Mouse (Mus musculus) hematopoietic multipotent progenitor cell, adult 10-12 weeks (in vitro differentiated cells): ENCODE measurements around the gene Vmn1r202. TPM values are rescaled to one million over a fixed set of nuclear protein-coding genes. Genes with fewer than 3 reads are reported as not detected.

ENCODE experiments used
- polyA plus RNA-seq: library from polyadenylated mRNA; stranded (reverse); fragments of >175 nt; gene quantifications from 2 replicates; pipeline ENCODE4 v1.2.3, GENCODE M21; 2012; ENCODE audit warnings: low replicate concordance

Gene Vmn1r202
- polyA plus RNA-seq, result not detected in 2 replicates

GRCm38 (mm10) chr13:22505281-22505680, at the start of gene Vmn1r202:
Gene Vmn1r202 (minus strand): TSS chr13:22505381.

GRCm38 (mm10) chr13:22552898-22553297, 47.7 kb upstream of the Vmn1r202 start, which contains the start of gene Vmn1r204:
Gene Vmn1r204 (plus strand): TSS chr13:22553198.

GRCm38 (mm10) chr13:22517814-22518213, 12.6 kb upstream of the Vmn1r202 start, which contains the start of gene Vmn1r203:
Gene Vmn1r203 (plus strand): TSS chr13:22518114.

DNA sequence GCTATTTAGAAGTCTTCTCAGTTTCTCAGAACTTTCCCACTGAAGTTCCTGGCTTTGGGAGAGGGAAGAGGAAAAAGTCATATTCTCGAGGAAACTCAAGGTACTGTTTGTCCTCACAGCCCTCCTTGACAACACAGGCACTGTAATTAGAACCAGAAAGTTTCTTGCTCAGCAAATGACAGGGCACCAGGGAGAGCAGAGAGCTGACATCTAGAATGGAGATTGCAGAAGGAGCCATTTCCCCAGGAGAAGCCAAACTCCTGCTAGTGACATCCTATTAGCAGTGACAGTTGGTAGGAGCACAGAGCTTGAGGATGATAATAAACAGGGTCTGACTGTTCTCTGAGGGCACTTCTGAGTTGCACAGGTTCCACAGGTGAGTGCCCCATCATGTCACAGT, 33.6 kb downstream of the Vmn1r202 start, which contains the start of gene Vmn1r201:
Gene Vmn1r201 (plus strand): TSS at position 301 of the 400 bp plus-strand sequence.

Other genes starting within 250 kb of the Vmn1r202 start
- gene Vmn1r195, start 234.9 kb downstream of the Vmn1r202 start, polyA plus RNA-seq, result not detected in 2 replicates
- not detected in 2 replicates for gene Vmn1r196, start 215.5 kb downstream of the Vmn1r202 start, polyA plus RNA-seq
- not detected in 2 replicates for gene Vmn1r197, start 180.8 kb downstream of the Vmn1r202 start, polyA plus RNA-seq
- not detected in 2 replicates for gene Vmn1r198, start 155.0 kb downstream of the Vmn1r202 start, polyA plus RNA-seq
- not detected in 2 replicates for gene Vmn1r199, start 125.6 kb downstream of the Vmn1r202 start, polyA plus RNA-seq
- gene Vmn1r200, start 115.0 kb downstream of the Vmn1r202 start, polyA plus RNA-seq, result not detected in 2 replicates
- not detected in 2 replicates for gene Vmn1r201, start 33.5 kb downstream of the Vmn1r202 start, polyA plus RNA-seq
- not detected in 2 replicates for gene Vmn1r203, start 12.7 kb upstream of the Vmn1r202 start, polyA plus RNA-seq
- gene Vmn1r204, start 47.8 kb upstream of the Vmn1r202 start, polyA plus RNA-seq, result not detected in 2 replicates
- not detected in 2 replicates for gene Vmn1r205, start 87.6 kb upstream of the Vmn1r202 start, polyA plus RNA-seq
- gene Vmn1r206, start 118.9 kb upstream of the Vmn1r202 start, polyA plus RNA-seq, result not detected in 2 replicates
- gene Vmn1r207-ps, start 224.2 kb upstream of the Vmn1r202 start, polyA plus RNA-seq, result not detected in 2 replicates